Mouse (Mus musculus) left cerebral cortex, adult 11 months (tissue): ENCODE data around the gene Sufu.

ENCODE experiments used
- DNase-seq: peaks from one replicate; pipeline ENCODE4 v3.0.0; 2022; ENCODE audit warnings: low spot score

Gene Sufu

GRCm38 (mm10) chr19:46394712-46395108 lies 2.0 kb upstream of the Sufu start:
- no peak for DNase-seq

- DNase-seq: peak; percentile 98
These were observed 1.3 kb upstream of the Sufu start, which contains the start of gene Actr1a for GRCm38 (mm10) chr19:46395109-46396009. TSS of gene Actr1a (minus strand) at chr19:46395748.

- DNase-seq: no peak
These were observed 587 bp upstream of the Sufu start for GRCm38 (mm10) chr19:46396109-46396508.

- no peak for DNase-seq
These were observed 823 bp downstream of the Sufu start for GRCm38 (mm10) chr19:46397436-46398001.

- no peak for DNase-seq
These were observed 1.7 kb downstream of the Sufu start for GRCm38 (mm10) chr19:46398401-46398800.

- DNase-seq: no peak
These were observed 2.7 kb downstream of the Sufu start for GRCm38 (mm10) chr19:46399372-46399771.

- DNase-seq: no peak
These were observed 3.2 kb downstream of the Sufu start for GRCm38 (mm10) chr19:46399886-46400285.

GRCm38 (mm10) chr19:46400558-46400957 lies 3.9 kb downstream of the Sufu start:
- DNase-seq: no peak

- no peak for DNase-seq
These were observed 7.3 kb downstream of the Sufu start for GRCm38 (mm10) chr19:46404030-46404429.

- no peak for DNase-seq
These were observed 10.1 kb downstream of the Sufu start for GRCm38 (mm10) chr19:46406592-46407386.

GRCm38 (mm10) chr19:46409506-46409905 lies 12.8 kb downstream of the Sufu start:
- DNase-seq: no peak

GRCm38 (mm10) chr19:46412056-46412805 lies 15.5 kb downstream of the Sufu start:
- DNase-seq: no peak

GRCm38 (mm10) chr19:46413969-46414368 lies 17.3 kb downstream of the Sufu start:
- no peak for DNase-seq

- no peak for DNase-seq
These were observed 17.8 kb downstream of the Sufu start for GRCm38 (mm10) chr19:46414486-46414885.

GRCm38 (mm10) chr19:46416276-46416675 lies 19.6 kb downstream of the Sufu start:
- no peak for DNase-seq

- DNase-seq: no peak
These were observed 21.4 kb downstream of the Sufu start for GRCm38 (mm10) chr19:46418051-46418450.

- no peak for DNase-seq
These were observed 23.7 kb downstream of the Sufu start for GRCm38 (mm10) chr19:46420410-46420809.

- no peak for DNase-seq
These were observed 26.0 kb downstream of the Sufu start for GRCm38 (mm10) chr19:46422384-46423338.

GRCm38 (mm10) chr19:46425266-46425665 lies 28.6 kb downstream of the Sufu start:
- no peak for DNase-seq

- no peak for DNase-seq
These were observed 29.8 kb downstream of the Sufu start for GRCm38 (mm10) chr19:46426488-46426887.

GRCm38 (mm10) chr19:46429250-46429649 lies 32.6 kb downstream of the Sufu start:
- DNase-seq: no peak
